In the genomic region with DNA sequence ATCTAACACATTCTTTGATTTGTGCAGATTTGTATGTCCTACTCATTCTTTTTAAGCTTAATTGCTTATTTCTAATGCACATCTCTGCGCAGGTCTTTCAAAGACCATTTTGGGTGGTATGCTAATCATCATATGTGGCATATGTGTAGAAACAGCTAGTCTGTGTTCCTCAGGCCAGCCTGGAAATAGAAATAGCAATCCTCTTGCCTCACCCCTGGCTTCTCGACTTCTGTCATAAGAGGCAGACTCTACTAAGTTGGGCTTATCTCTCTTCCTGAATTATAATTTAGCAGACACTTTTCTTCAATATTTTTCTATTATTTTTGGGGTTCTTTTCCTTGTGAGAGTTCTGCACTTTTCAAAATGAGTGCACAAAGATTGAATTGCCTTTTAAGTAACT, we compare ENCODE assay signal across 16 mouse cellular contexts. TPM values are rescaled to one million over a fixed set of nuclear protein-coding genes. Genes with fewer than 3 reads are reported as not detected.
A peak's percentile ranks its signal among the peaks of the same experiment; 100 is the strongest.
DNase-seq lines count a peak whose midpoint lies in the region; ATAC-seq lines count a peak whose summit lies in the region.
"Had no signal": no experiment of that assay in that cellular context is flagged by ENCODE, and none has a peak within 500 bp of the region (broad histone marks: within the 10 kb centered on the region; RNA-seq: fewer than 3 reads in every experiment).

No protein-coding gene starts in this region.

- WGBS in liver, embryonic 12.5 days (ENCODE audit: insufficient replicate concordance), result 62% methylated on average over 2 of the region's 2 CpGs
- 56% methylated on average over 2 of the region's 2 CpGs for WGBS in intestine, embryonic 16.5 days
- WGBS in stomach, embryonic 15.5 days, result 63% methylated on average over 2 of the region's 2 CpGs

- no peaks in the 10 kb centered on the region for H3K27me3 ChIP-seq in liver, embryonic 12.5 days (replicated peaks)
- H3K27me3 ChIP-seq in intestine, embryonic 16.5 days (replicated peaks; ENCODE audit: control insufficient read depth, insufficient read depth, low read length), result no peaks in the 10 kb centered on the region
- H3K27me3 ChIP-seq in stomach, embryonic 15.5 days (replicated peaks), result no peaks in the 10 kb centered on the region
- H3K27me3 ChIP-seq: hindbrain, embryonic 15.5 days; neural tube, embryonic 13.5 days; Patski had no signal

- intact Hi-C loops in heart, postnatal 14 days (cut with DNase I), result no loop called here

- peak; percentile 88 for DNase-seq in heart, adult 11 months
- DNase-seq in heart, postnatal 14 days, result no peak
- no peak for DNase-seq in liver
- no peak for DNase-seq in spleen, postnatal 14 days (ENCODE audit: low spot score in 2 of 2)
- DNase-seq in gastrocnemius, adult 18-20 months (ENCODE audit: low spot score), result no peak
- DNase-seq: cerebellum, postnatal 14 days; forebrain, postnatal 0 days; gastrocnemius, postnatal 10 days; thymus, postnatal 14 days had no signal

- H3K9ac ChIP-seq in liver, embryonic 12.5 days, result no peak overlapping the region
- no peak overlapping the region for H3K9ac ChIP-seq in intestine, embryonic 16.5 days (ENCODE audit: low read depth, low read length)
- H3K9ac ChIP-seq in stomach, embryonic 15.5 days, result no peak overlapping the region
- H3K9ac ChIP-seq: forebrain, postnatal 0 days; hindbrain, embryonic 15.5 days; neural tube, embryonic 13.5 days had no signal

- no peaks in the 10 kb centered on the region for H3K36me3 ChIP-seq in liver, embryonic 12.5 days
- no peaks in the 10 kb centered on the region for H3K36me3 ChIP-seq in intestine, embryonic 16.5 days (ENCODE audit: control insufficient read depth, insufficient read depth, low read length)
- H3K36me3 ChIP-seq in stomach, embryonic 15.5 days, result no peaks in the 10 kb centered on the region
- H3K36me3 ChIP-seq: hindbrain, embryonic 15.5 days; neural tube, embryonic 13.5 days had no signal

- H3K4me3 ChIP-seq in liver, embryonic 12.5 days, result no peak overlapping the region
- no peak overlapping the region for H3K4me3 ChIP-seq in intestine, embryonic 16.5 days (ENCODE audit: low read length)
- H3K4me3 ChIP-seq in stomach, embryonic 15.5 days (replicated peaks), result no peak overlapping the region
- H3K4me3 ChIP-seq: hindbrain, embryonic 15.5 days; neural tube, embryonic 13.5 days had no signal

- H3K9me3 ChIP-seq in liver, embryonic 12.5 days (replicated peaks), result no peaks in the 10 kb centered on the region
- no peaks in the 10 kb centered on the region for H3K9me3 ChIP-seq in intestine, embryonic 16.5 days (ENCODE audit: control insufficient read depth, low read length)
- H3K9me3 ChIP-seq in stomach, embryonic 15.5 days, result no peaks in the 10 kb centered on the region
- H3K9me3 ChIP-seq: hindbrain, embryonic 15.5 days; neural tube, embryonic 13.5 days had no signal

- peak overlapping the region; percentile 12; the same call in 1 of the 2 replicates for H3K27ac ChIP-seq in liver, embryonic 12.5 days
- H3K27ac ChIP-seq in intestine, embryonic 16.5 days (ENCODE audit: low read length), result peak overlapping the region; percentile 81
- H3K27ac ChIP-seq in stomach, embryonic 15.5 days, result peak overlapping the region; percentile 79
- H3K27ac ChIP-seq: hindbrain, embryonic 15.5 days; neural tube, embryonic 13.5 days had no signal

- no peaks in the 10 kb centered on the region for H3K4me1 ChIP-seq in liver, embryonic 12.5 days
- peaks cover 11% of the 10 kb centered on the region; the same call in 1 of the 2 replicates for H3K4me1 ChIP-seq in intestine, embryonic 16.5 days (ENCODE audit: control insufficient read depth, insufficient read depth, low read length)
- peaks cover 10% of the 10 kb centered on the region for H3K4me1 ChIP-seq in stomach, embryonic 15.5 days
- H3K4me1 ChIP-seq: hindbrain, embryonic 15.5 days; neural tube, embryonic 13.5 days had no signal

- ATAC-seq in liver, embryonic 12.5 days, result no peak
- peak; percentile 32; the same call in 1 of the 2 replicates for ATAC-seq in intestine, embryonic 16.5 days
- no peak for ATAC-seq in stomach, embryonic 15.5 days (ENCODE audit: insufficient read depth, low FRiP score, low read depth)
- ATAC-seq: forebrain, postnatal 0 days had no signal

- H3K4me2 ChIP-seq in liver, embryonic 12.5 days, result no peak overlapping the region
- no peak overlapping the region for H3K4me2 ChIP-seq in intestine, embryonic 16.5 days (ENCODE audit: low read depth, low read length)
- H3K4me2 ChIP-seq in stomach, embryonic 15.5 days, result no peak overlapping the region
- H3K4me2 ChIP-seq: hindbrain, embryonic 15.5 days; neural tube, embryonic 13.5 days had no signal

RNA-seq across cellular contexts. Expression of gene Selenop, which starts 17.7 kb away (rescaled TPM):
- 100 to 1,000 TPM; 304 to 322 TPM for total RNA-seq in heart, postnatal 14 days (2021)
- polyA plus RNA-seq in liver, embryonic 12.5 days (2016; fragmentation: Nextera tagmentation; extraction: Ambion mirVana), result 231 and 245 TPM in 2 replicates
- 512 and 640 TPM in 2 replicates for polyA plus RNA-seq in intestine, embryonic 16.5 days (2015; fragmentation: Nextera tagmentation; extraction: Ambion mirVana)
- 293 and 302 TPM in 2 replicates for polyA plus RNA-seq in stomach, embryonic 15.5 days (2015; fragmentation: Nextera tagmentation; extraction: Ambion mirVana)
- total RNA-seq in gastrocnemius, adult 18-20 months (2021), result 100 to 1,000 TPM; 135 to 147 TPM

RNA-seq across cellular contexts. Expression of gene Ccdc152, which starts 52.7 kb away (rescaled TPM):
- under 1 TPM; 0.22 to 0.36 TPM for total RNA-seq in heart, postnatal 14 days (2021)
- 0.11 and 0.32 TPM in 2 replicates for polyA plus RNA-seq in liver, embryonic 12.5 days (2016; fragmentation: Nextera tagmentation; extraction: Ambion mirVana)
- polyA plus RNA-seq in intestine, embryonic 16.5 days (2015; fragmentation: Nextera tagmentation; extraction: Ambion mirVana), result 0.24 and 0.58 TPM in 2 replicates
- 0.30 and 0.32 TPM in 2 replicates for polyA plus RNA-seq in stomach, embryonic 15.5 days (2015; fragmentation: Nextera tagmentation; extraction: Ambion mirVana)
- total RNA-seq in gastrocnemius, adult 18-20 months (2021), result not detected
- total RNA-seq: forebrain, postnatal 0 days; gastrocnemius, postnatal 10 days; left cerebral cortex, postnatal 10 days had no signal
- polyA plus RNA-seq: hindbrain, embryonic 15.5 days; neural tube, embryonic 13.5 days had no signal

Comparison
In these comparisons a context has a peak if more than half of its experiments do, and no peak if none do; other contexts are left out.
1. H3K27ac ChIP-seq: peak in every context shown above with its lines; median percentile 81 in intestine, embryonic 16.5 days; 79 in stomach, embryonic 15.5 days; 12 in liver, embryonic 12.5 days.